Mouse (Mus musculus) heart, postnatal 10 days (tissue): ENCODE results near the gene Dcaf5. TPM values are rescaled to one million over a fixed set of nuclear protein-coding genes. Genes with fewer than 3 reads are reported as not detected.

Experiments
- DNase-seq, 2 experiments: peaks; one replicate each; pipeline ENCODE4 v3.0.0; 2021
- intact Hi-C: fragments of 180-260 bp; cut with DNase I; formaldehyde crosslinking; loops from one replicate; pipeline ENCODE4 v1.15.1; 2025
- microRNA-seq, 2 experiments: library from miRNA; unstranded; fragments of <30 nt; microRNA quantifications; one replicate each; pipeline ENCODE4 v1.2.0; 2022
- total RNA-seq, 2 experiments: library from RNA; stranded (reverse); gene quantifications; 2 replicates each; pipeline ENCODE4 v1.2.3; 2021

Dcaf5 gene
- total RNA-seq, 2 experiments from 2014 or later = 34.0 to 42.4 TPM

DNA sequence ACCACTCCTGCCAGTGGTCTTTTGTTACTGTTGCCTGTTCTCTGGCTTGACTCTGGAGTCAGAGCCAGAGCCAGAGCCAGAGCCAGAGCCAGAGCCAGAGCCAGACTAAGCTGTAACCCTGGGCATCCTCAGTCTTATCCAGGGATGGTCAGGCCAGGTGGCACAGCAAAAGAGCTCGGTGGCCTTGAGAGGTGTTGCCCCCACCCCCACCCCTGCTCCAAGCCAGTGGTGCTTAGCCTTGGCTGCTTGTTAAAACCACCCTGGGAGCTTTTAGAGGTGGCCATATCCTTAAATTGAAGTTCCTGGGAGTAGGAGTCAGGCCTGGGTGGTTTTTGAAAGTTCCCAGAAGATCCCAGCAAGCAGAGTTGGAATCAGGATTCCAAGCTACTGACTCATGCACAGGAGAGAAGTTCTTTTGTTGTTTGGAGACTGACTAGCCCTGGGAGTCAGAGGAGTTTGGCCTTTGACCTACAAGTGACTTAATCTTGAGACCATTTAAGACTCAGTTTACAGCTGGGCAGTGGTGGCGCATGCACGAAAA is 144.4 kb downstream of the Dcaf5 start:
- DNase-seq = no peak
- intact Hi-C loops = no loop called here

DNA sequence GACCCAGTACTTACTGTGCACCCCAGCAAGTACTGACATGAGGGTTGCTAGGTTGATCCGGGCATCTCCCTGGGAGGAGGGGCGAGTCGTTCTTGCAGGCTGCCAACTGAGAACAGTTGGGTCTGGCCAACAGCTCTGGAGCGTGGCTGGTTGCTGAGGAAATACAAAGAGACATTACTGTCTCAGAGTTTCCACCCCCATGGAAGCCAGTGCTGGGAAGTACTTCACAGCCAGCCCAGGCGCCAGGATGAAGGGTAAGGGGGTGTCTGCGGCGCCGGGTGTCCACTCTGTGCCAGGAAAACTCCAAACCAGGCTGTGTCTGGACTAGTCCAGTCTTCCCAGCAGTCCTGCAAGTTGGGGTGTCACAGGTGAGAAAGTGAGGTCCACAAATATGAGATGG is 145.4 kb downstream of the Dcaf5 start:
- peak; percentile 16 to 17 for DNase-seq
- intact Hi-C loops = no loop called here

GRCm38 (mm10) chr12:80290483-80290882 is 145.9 kb downstream of the Dcaf5 start:
- no peak for DNase-seq
- intact Hi-C loops = no loop called here

DNA sequence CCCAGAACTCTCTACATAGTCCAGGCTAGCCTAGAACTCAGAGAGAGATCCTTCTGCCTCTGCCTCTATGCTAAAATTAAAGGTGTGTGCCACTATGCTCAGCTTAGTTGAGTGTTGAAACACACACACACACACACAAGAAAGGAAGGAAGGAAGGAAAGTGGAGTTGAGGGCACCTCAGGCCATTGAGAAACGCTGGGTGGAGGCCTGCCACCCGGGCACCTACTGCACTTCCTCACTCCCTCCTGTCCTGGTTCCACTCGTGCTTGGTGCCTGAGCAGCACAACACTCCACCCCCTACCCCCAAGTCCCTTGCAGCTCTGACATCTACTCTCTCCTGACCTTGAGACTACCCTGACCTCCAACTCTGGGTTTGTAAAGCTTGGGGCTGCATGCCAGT is 146.7 kb downstream of the Dcaf5 start:
- intact Hi-C loops = no loop called here
- DNase-seq = no peak

- intact Hi-C loops = no loop called here
These were observed 150.5 kb downstream of the Dcaf5 start for GRCm38 (mm10) chr12:80285890-80286289.

More at GRCm38 (mm10) chr12:80285890-80286289, 150.5 kb downstream of the Dcaf5 start:
- DNase-seq = no peak

Small RNA genes within 50 kb of the gene (microRNA-seq; reads per million reads assigned to microRNA genes)
- 186 to 188 reads per million in 2 experiments for gene Mir1843a

Other genes with a start within 250 kb of the Dcaf5 start
- 10 to 100 TPM; 70.7 to 71.9 TPM for gene Actn1, start 176.2 kb downstream of the Dcaf5 start, total RNA-seq
- gene Exd2, start 26.5 kb upstream of the Dcaf5 start, total RNA-seq = 10 to 100 TPM; 12.8 to 13.3 TPM
- gene Galnt16, start 81.7 kb upstream of the Dcaf5 start, total RNA-seq = 10 to 100 TPM; 13.4 to 16.0 TPM
- gene Slc39a9, start 207.3 kb upstream of the Dcaf5 start, total RNA-seq = 10 to 100 TPM; 25.8 to 27.1 TPM
- gene Erh, start 207.7 kb upstream of the Dcaf5 start, total RNA-seq = 10 to 100 TPM; 43.6 to 60.4 TPM